Mouse (Mus musculus) kidney, embryonic 16.5 days (tissue): ENCODE measurements around the gene Mboat2. TPM values are rescaled to one million over a fixed set of nuclear protein-coding genes. Genes with fewer than 3 reads are reported as not detected.
A peak's percentile ranks its signal among the peaks of the same experiment; 100 is the strongest.

ENCODE experiments used
- ATAC-seq: fragments of 200-750 bp; cut with Nextera tagmentation; 2 replicates; pipeline ENCODE4 v1.8.0; 2017; ENCODE audit warnings: moderate TSS enrichment; ENCODE audit not compliant: low FRiP score, low TSS enrichment
- H3K27ac ChIP-seq: fragments of 300-500 bp; sonication (generic); 2 replicates; pipeline ENCODE4 v1.5.1; 2014; ENCODE audit warnings: low read length
- H3K27me3 ChIP-seq: fragments of 300-500 bp; sonication (generic); 2 replicates; pipeline ENCODE4 v1.6.1; 2014; ENCODE audit warnings: low read length, control low read depth, mixed read lengths; ENCODE audit not compliant: insufficient read depth
- H3K36me3 ChIP-seq: fragments of 300-500 bp; sonication (generic); 2 replicates; pipeline ENCODE4 v1.6.1; 2014; ENCODE audit warnings: low read length, control low read depth, mixed read lengths; ENCODE audit not compliant: insufficient read depth
- H3K4me1 ChIP-seq: fragments of 300-500 bp; sonication (generic); 2 replicates; pipeline ENCODE4 v1.6.1; 2014; ENCODE audit warnings: low read length, control low read depth, mixed read lengths; ENCODE audit not compliant: insufficient read depth
- H3K4me2 ChIP-seq: fragments of 300-500 bp; sonication (generic); replicated peaks from 2 replicates; pipeline ENCODE4 v1.6.1; 2014; ENCODE audit warnings: low read depth, low read length
- H3K4me3 ChIP-seq: fragments of 300-500 bp; sonication (generic); 2 replicates; pipeline ENCODE4 v1.5.1; 2014; ENCODE audit warnings: mild to moderate bottlenecking, low read length
- H3K9ac ChIP-seq: fragments of 300-500 bp; sonication (generic); replicated peaks from 2 replicates; pipeline ENCODE4 v1.6.1; 2014; ENCODE audit warnings: low read length
- H3K9me3 ChIP-seq: fragments of 300-500 bp; sonication (generic); 2 replicates; pipeline ENCODE4 v1.6.1; 2016; ENCODE audit warnings: low read length, control low read depth
- WGBS: fragments of 180-500 bp; shearing (Covaris S2); extraction: QIAGEN DNeasy Blood & Tissue Kit; methylation state at CpG from one replicate; pipeline ENCODE4 v1.1.7; 2014; 5-methylcytosine and 5-hydroxymethylcytosine counted together
- polyA plus RNA-seq: library from polyadenylated mRNA; unstranded; fragments of >200 nt; fragmentation: Nextera tagmentation; extraction: Ambion mirVana; gene quantifications from 2 replicates; pipeline ENCODE4 v1.2.1, GENCODE M21; 2015

The Mboat2 gene
- 44.7 and 44.9 TPM in 2 replicates for polyA plus RNA-seq

DNA sequence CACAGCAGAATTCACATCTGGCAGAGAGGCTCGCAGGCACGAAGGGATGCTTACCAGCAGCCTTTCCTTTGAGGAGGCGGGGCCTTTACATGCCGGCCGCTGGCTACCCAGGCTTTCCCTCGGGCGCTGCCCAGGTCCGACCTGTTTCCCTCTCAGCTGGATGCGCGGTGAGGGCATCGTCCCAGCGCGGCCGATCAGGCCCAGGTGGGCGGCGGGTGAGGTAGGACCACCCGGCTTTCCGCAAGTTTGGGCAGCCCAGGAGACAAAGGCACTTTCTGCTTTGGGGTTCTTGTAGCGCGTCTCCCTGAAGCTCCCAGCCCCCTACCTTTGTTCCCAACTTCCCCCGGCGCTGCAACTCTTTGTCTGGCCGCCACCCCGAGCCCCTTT lies at the start of gene Mboat2:
Mboat2 (plus strand) TSS at position 114 of the 387 bp plus-strand sequence.
- no peaks in the 10 kb centered on the region for H3K27me3 ChIP-seq
- peaks cover 27% of the 10 kb centered on the region for H3K4me1 ChIP-seq
- peak; percentile 52; the same call in 1 of the 2 replicates for ATAC-seq
- peak within 1 kb of the TSS; percentile 90 for H3K27ac ChIP-seq
- no peaks in the 10 kb centered on the region for H3K36me3 ChIP-seq
- H3K4me3 ChIP-seq, result peak within 1 kb of the TSS; percentile 88
- H3K9ac ChIP-seq, result peak within 1 kb of the TSS; percentile 96
- 0% methylated on average over 24 of the region's 24 CpGs for WGBS
- H3K9me3 ChIP-seq, result no peaks in the 10 kb centered on the region
- peak within 1 kb of the TSS; percentile 91 for H3K4me2 ChIP-seq

DNA sequence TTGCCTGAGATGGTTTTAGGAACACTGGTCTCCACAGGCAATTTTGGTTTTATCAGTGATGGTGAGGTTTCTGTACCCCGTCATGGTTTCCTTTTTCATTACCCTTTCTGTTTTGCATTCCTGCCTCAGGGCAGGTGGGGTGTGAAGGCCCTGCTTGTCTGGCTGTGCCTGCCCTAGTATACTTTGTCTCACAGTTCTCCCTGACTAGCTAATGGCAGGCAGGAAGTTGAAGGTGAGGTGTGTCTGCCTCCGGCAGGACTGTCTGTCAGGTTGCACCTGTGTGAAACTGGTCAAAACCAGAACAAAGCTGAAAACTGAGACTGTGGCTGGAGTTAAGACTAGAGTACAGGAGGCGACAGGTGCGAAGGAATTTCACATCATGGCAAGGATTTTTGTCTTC lies 46.9 kb upstream of the Mboat2 start:
- no peak for ATAC-seq
- Histone ChIP-seq H3K9ac (no peak overlapping the region), H3K36me3 (no peaks in the 10 kb centered on the region), H3K27ac (no peak overlapping the region), H3K27me3 (no peaks in the 10 kb centered on the region), H3K4me2 (no peak overlapping the region), H3K4me1 (no peaks in the 10 kb centered on the region), H3K4me3 (no peak overlapping the region), H3K9me3 (no peaks in the 10 kb centered on the region)
- WGBS, result 58% methylated on average over 4 of the region's 4 CpGs

DNA sequence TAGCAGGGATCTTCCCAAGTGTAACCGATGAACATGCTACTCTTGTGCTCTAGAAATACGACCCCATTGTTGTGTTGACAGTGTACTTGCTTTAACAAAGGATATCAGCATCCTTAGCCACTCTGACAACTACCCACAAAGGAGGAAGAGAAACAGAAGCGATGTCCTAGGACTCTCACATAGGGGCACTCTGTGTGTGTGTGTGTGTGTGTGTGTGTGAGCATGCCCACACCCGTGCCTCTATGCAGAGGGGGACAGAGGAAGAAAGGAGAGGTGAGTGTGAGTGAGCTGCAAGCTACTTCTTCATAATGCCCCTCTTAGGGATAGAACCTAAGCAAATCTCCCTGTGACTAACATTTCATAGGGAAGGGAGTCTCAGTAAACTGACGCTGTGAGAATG lies 44.8 kb upstream of the Mboat2 start:
- Histone ChIP-seq H3K27ac (no peak overlapping the region), H3K27me3 (no peaks in the 10 kb centered on the region), H3K4me2 (no peak overlapping the region), H3K4me3 (no peak overlapping the region), H3K4me1 (no peaks in the 10 kb centered on the region), H3K36me3 (no peaks in the 10 kb centered on the region), H3K9ac (no peak overlapping the region), H3K9me3 (no peaks in the 10 kb centered on the region)
- WGBS, result 64% methylated on average over 5 of the region's 5 CpGs
- no peak for ATAC-seq

DNA sequence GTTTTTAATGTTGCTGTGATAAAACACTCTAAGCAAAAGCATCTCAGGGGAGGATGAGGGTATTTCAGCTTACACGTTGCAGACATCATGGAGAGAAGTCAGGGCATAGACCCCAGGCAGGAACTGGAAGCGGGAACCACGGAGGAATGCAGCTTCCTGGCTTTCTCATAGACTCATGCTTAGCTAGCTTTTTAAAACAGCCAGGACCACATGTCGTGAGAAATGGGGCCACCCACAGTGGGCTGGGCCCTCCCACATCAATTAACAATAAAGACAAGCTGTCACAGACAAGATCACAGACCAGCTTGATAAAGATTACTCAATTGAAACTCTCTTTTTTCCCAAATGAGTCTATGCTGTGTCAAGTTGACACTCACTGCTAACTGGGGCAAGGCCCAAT lies 44.4 kb upstream of the Mboat2 start:
- Histone ChIP-seq H3K4me1 (no peaks in the 10 kb centered on the region), H3K27me3 (no peaks in the 10 kb centered on the region), H3K4me3 (no peak overlapping the region), H3K36me3 (no peaks in the 10 kb centered on the region), H3K9ac (no peak overlapping the region), H3K4me2 (no peak overlapping the region), H3K9me3 (no peaks in the 10 kb centered on the region), H3K27ac (no peak overlapping the region)
- no peak for ATAC-seq
- WGBS, result 20% methylated on average over 4 of the region's 4 CpGs

DNA sequence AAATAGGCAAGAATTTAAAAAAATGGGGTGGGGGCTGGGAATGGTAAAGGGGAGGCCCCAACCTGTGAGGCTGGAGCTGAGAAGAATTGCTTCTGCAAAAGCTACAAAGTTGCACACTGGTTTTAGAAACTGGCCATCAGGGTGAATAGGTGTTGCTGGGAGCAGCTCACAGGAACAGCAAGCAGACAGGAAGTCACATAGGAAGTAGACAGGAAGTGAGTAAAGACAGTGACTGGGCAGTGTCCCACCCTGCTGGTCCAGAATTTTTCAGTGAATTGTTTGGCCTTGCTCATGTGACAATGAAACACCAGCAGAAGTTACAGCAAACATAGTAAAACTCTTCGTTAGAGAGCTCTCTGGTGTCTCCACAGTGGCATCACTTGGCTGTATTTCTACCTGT lies 41.0 kb upstream of the Mboat2 start:
- Histone ChIP-seq H3K4me1 (no peaks in the 10 kb centered on the region), H3K4me2 (no peak overlapping the region), H3K36me3 (no peaks in the 10 kb centered on the region), H3K4me3 (no peak overlapping the region), H3K27me3 (no peaks in the 10 kb centered on the region), H3K9ac (no peak overlapping the region), H3K9me3 (no peaks in the 10 kb centered on the region), H3K27ac (no peak overlapping the region)
- WGBS, result 79% methylated on average over 1 of the region's 1 CpGs
- no peak for ATAC-seq

DNA sequence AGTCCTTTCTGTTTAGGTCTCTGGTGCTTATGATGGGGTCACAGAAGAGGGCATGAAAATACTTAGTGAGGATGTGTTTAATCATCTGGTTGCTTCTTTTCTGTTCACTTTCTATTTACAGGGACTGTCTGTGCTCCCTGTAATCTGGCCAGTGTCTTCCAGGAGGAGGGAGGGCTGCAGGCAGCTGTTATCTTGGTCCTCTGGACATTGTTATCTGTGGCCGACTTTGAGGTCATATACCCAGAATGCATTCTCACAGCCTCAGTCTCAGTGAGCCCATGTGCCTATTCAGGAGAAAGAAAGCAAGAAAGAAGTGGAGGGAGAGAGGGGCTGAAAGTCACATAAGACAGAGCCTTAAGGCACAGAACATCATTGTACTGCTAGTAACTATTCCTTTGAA lies 19.4 kb upstream of the Mboat2 start:
- 40% methylated on average over 1 of the region's 1 CpGs for WGBS

DNA sequence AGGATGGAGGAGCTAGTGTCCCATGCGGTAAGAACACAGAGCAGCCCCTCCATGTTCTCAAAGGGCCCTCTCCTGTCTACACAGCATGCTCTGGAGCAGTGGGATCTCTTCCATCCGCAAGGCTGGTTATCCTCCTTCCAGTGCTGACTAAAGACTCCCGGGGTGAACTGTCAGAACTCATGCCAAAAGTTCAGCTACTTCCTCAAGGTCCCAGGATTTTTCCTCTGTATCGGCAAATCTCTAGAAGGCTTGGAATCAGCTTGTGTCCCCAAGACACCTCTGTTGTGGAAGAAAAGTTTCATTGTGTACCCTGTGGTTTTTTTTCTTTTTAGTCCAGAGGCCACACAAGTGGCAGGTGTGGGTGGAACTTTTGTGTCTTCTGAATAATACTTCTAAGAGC lies 18.8 kb upstream of the Mboat2 start:
- H3K4me3 ChIP-seq, result no peak overlapping the region
- ATAC-seq, result no peak
- no peaks in the 10 kb centered on the region for H3K9me3 ChIP-seq
- no peaks in the 10 kb centered on the region for H3K36me3 ChIP-seq
- no peak overlapping the region for H3K4me2 ChIP-seq
- WGBS, result 76% methylated on average over 4 of the region's 4 CpGs
- 0 out of 2 replicates have a peak, but pooled peaks cover 3% of the 10 kb centered on the region for H3K4me1 ChIP-seq
- no peak overlapping the region for H3K27ac ChIP-seq
- H3K27me3 ChIP-seq, result no peaks in the 10 kb centered on the region
- H3K9ac ChIP-seq, result no peak overlapping the region

More for the DNA sequence above, 19.4 kb upstream of the Mboat2 start:
- no peaks in the 10 kb centered on the region for H3K9me3 ChIP-seq
- no peak overlapping the region for H3K4me3 ChIP-seq
- H3K27ac ChIP-seq, result no peak overlapping the region
- H3K4me2 ChIP-seq, result no peak overlapping the region
- no peaks in the 10 kb centered on the region for H3K36me3 ChIP-seq
- 0 out of 2 replicates have a peak, but pooled peaks cover 3% of the 10 kb centered on the region for H3K4me1 ChIP-seq
- H3K27me3 ChIP-seq, result no peaks in the 10 kb centered on the region
- no peak overlapping the region for H3K9ac ChIP-seq
- no peak for ATAC-seq

DNA sequence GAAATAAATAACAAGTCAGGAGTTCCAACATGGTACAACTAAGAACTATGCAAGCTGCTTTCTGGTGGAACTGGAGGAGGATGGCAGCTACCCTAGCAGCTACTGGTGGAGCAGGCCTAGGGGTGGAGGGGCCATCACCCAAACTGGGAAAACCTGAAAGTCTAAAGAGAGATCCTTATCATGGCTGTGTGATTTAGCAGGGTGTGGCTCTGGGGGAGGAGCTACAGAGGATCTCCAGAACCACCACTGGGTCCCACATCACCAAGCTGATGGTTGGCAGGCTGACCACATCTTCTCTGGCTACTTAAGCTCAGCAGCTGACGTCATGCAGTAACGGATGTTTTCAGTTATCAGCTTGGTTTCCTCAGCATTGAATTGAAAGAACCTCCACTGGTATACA lies 7.8 kb upstream of the Mboat2 start:
- Histone ChIP-seq H3K27me3 (no peaks in the 10 kb centered on the region), H3K4me1 (no peaks in the 10 kb centered on the region), H3K4me3 (no peak overlapping the region), H3K9ac (no peak overlapping the region), H3K9me3 (no peaks in the 10 kb centered on the region), H3K27ac (no peak overlapping the region), H3K4me2 (no peak overlapping the region), H3K36me3 (no peaks in the 10 kb centered on the region)
- 87% methylated on average over 2 of the region's 2 CpGs for WGBS
- ATAC-seq, result no peak

DNA sequence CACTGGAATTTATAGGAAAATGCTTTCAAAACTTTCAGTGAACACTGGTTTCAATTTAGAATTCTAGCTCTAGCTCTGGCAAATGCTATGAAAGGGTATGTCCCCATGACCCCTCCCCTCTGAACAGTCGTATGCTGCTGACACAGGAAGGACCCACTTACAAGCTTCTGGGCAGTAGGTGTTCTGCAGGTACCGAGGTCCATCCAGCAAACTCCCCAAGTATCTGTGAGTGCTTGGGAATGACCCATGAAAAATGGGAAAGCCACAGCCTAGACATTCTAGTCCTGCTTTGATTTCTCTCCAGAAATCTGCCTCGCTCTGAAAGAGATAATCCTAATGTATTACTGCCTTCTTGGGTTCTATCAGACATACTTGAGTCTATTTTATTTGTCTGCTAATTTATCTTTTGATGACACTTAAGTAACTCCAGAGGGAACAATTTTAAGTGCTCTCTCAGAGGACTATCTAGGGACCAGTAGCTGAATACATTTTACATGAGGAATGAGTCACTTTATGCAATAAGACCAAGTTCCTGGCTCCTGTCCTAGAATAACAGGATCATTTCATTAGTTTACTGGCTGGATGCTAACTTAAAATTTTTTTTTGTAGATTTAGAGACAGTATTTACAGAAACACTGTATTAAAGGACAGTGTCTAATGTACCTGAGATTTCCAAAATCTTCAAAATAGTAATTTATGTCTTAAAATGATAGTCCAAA lies 6.9 kb upstream of the Mboat2 start:
- ATAC-seq, result no peak
- Histone ChIP-seq H3K36me3 (no peaks in the 10 kb centered on the region), H3K4me3 (no peak overlapping the region), H3K9me3 (no peaks in the 10 kb centered on the region), H3K27me3 (no peaks in the 10 kb centered on the region), H3K9ac (no peak overlapping the region), H3K4me2 (no peak overlapping the region), H3K4me1 (no peaks in the 10 kb centered on the region), H3K27ac (no peak overlapping the region)
- 54% methylated on average over 3 of the region's 3 CpGs for WGBS

DNA sequence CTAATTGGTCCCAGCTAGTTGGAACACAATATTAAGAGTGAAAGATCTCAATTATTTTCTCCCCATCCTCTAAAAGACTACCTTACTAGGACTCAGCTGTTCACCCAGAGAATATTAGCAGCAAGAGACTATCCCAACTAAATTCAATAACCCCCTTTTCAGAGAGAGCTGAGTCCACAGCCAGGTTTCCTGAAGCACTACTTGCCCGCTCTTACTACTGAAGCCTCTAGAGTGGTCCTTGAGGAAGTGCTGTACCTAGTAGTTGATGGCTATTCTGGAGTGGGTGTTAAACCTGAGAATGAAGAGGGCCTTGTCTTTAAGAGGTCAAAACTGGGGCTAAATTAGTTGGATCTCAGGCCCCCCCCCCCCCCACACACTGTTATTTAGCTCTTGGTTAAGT lies 593 bp upstream of the Mboat2 start:
- H3K27me3 ChIP-seq, result no peaks in the 10 kb centered on the region
- no peak overlapping the region; the same call in 1 of the 2 replicates for H3K27ac ChIP-seq
- peak overlapping the region; percentile 96 for H3K9ac ChIP-seq
- H3K4me2 ChIP-seq, result peak overlapping the region; percentile 57
- H3K4me1 ChIP-seq, result peaks cover 27% of the 10 kb centered on the region
- H3K36me3 ChIP-seq, result no peaks in the 10 kb centered on the region
- H3K9me3 ChIP-seq, result no peaks in the 10 kb centered on the region
- H3K4me3 ChIP-seq, result peak overlapping the region; percentile 88
- ATAC-seq, result no peak
- WGBS, result 41% methylated on average over 1 of the region's 1 CpGs
